Mouse (Mus musculus): Measurements from ENCODE around the gene Brpf3.
"Not testable (repeated sequence)": the region's sequence is repeated elsewhere in the genome, so short reads cannot be mapped to it uniquely, and the experiment has no call there.

- not testable (repeated sequence) for TF ChIP-seq CTCF (IDR thresholded peaks at IDR 0.05; ENCODE audit: borderline replicate concordance, control insufficient read depth, extremely low read depth, insufficient read depth, low read length, poor library complexity); POLR2A (IDR thresholded peaks at IDR 0.05; ENCODE audit: control insufficient read depth, extremely low read depth, insufficient read depth, low read length, poor library complexity)
Measured at GRCm38 (mm10) chr17:28841947-28842346, 41.1 kb downstream of the Brpf3 start.

Data from thymus, adult 2 months (tissue).